Mouse (Mus musculus): ENCODE data around the gene Man1c1.

The Man1c1 gene

GRCm38 (mm10) chr4:134617779-134618178 lies 86.3 kb downstream of the Man1c1 start:
- no peak for ATAC-seq (ENCODE audit: insufficient number of reproducible peaks, low FRiP score, low TSS enrichment)

GRCm38 (mm10) chr4:134615929-134616625 lies 88.0 kb downstream of the Man1c1 start:
- no peak for ATAC-seq (ENCODE audit: insufficient number of reproducible peaks, low FRiP score, low TSS enrichment)

GRCm38 (mm10) chr4:134612070-134612667 lies 91.9 kb downstream of the Man1c1 start:
- no peak for ATAC-seq (ENCODE audit: insufficient number of reproducible peaks, low FRiP score, low TSS enrichment)

DNA sequence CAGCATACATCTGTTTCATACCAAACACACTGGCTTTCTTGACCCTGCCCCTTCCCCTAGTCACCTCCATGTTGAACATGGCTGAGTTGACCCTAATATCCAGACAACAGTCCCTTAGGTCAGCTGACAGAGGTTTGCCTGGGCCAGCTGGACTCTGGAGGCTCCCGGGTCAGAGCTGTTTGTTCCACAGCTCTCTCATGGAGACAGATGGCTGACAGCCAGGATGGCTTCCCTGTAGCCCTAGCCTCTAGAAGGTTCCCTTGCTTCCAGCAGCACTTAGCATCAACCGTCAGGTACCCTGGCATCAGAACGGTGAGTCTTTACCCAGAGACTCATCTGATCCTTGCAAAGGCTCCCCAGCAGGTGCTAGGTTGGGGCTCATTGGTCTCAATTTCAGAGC lies 93.5 kb downstream of the Man1c1 start:
- ATAC-seq (ENCODE audit: insufficient number of reproducible peaks, low FRiP score, low TSS enrichment), result no peak

GRCm38 (mm10) chr4:134607679-134608078 lies 96.4 kb downstream of the Man1c1 start:
- no peak for ATAC-seq (ENCODE audit: insufficient number of reproducible peaks, low FRiP score, low TSS enrichment)

DNA sequence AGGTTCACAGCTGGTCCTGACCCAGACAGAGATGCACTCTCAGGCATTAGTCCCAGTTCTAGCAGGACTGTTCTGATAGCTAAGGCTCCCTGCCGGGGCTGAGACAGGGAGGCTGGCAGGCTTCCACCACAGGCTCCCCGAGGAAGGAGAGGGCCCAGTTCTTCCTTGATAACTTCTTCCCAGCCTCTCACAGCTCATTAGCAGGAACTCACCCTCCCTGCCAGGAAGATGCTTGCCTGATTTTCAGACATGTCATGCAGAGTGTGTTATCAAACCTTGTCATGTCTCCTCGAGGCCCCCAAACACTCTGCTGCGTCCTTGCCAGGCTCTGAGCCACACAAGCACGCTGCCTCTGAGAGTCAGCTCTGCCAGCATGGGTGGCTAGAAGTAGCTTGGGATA lies 98.0 kb downstream of the Man1c1 start:
- no peak for ATAC-seq (ENCODE audit: insufficient number of reproducible peaks, low FRiP score, low TSS enrichment)

- no peak for ATAC-seq (ENCODE audit: insufficient number of reproducible peaks, low FRiP score, low TSS enrichment)
These were observed 99.6 kb downstream of the Man1c1 start for GRCm38 (mm10) chr4:134604472-134604871.

GRCm38 (mm10) chr4:134603553-134603952 lies 100.5 kb downstream of the Man1c1 start:
- ATAC-seq (ENCODE audit: insufficient number of reproducible peaks, low FRiP score, low TSS enrichment), result no peak

DNA sequence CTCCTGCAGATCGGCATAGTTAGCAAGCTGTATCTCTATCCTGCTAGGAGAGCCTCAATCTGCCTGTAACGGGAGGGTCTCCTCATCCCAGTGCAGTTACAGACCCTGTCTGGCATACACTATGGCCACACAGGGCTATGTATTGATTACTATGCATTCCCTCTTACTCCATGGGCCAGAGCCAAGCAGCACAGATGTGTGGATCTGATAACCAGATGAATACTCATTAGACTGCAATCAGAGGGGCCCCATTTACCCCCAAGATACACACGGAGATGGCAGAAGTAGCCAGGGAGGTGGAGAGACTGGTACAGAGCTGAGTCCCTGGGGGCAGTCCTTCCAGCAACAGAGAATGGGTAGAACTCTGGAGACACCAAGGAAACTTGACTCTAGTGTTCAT lies 101.5 kb downstream of the Man1c1 start:
- no peak for ATAC-seq (ENCODE audit: insufficient number of reproducible peaks, low FRiP score, low TSS enrichment)

DNA sequence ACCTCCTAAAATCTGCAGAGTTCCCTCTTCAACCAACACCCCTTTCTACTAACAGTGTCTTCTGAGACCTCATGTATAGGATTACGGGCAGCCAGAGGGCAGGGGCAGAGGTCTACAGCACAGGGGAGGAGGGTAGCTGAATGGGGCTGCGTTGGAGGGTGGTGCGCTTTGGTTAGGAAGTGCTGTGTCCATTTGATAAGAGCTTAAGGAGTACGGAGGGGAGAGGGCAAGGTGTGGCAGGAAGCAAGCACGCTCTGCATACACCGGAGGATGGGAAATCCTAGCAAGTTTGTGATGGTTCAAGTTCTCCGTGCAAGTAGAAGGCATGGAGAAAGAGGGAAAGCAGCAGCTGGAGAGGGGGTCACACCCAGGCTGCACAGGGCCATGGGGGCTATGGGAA lies 102.1 kb downstream of the Man1c1 start:
- no peak for ATAC-seq (ENCODE audit: insufficient number of reproducible peaks, low FRiP score, low TSS enrichment)

DNA sequence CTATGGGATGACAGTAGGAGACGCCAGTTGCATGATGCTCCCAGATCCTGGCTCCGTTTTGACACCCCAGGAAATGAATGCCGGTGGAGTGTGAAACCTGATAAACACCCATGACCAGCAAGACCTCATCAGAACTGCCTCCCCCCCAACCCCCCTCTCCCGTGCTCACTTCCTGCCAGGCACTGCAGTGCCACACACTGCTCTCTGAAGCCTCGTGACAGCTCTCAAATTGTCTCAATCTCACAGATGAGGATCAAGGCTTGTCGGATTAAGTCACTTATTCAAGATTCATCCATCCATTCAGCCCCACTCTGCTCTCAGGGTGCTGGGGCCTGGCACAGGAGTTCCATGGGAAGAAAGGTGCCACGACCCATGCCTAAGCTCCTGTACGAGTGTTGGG lies 102.7 kb downstream of the Man1c1 start:
- no peak for ATAC-seq (ENCODE audit: insufficient number of reproducible peaks, low FRiP score, low TSS enrichment)

- no peak for ATAC-seq (ENCODE audit: insufficient number of reproducible peaks, low FRiP score, low TSS enrichment)
These were observed 103.3 kb downstream of the Man1c1 start for GRCm38 (mm10) chr4:134600777-134601176.

DNA sequence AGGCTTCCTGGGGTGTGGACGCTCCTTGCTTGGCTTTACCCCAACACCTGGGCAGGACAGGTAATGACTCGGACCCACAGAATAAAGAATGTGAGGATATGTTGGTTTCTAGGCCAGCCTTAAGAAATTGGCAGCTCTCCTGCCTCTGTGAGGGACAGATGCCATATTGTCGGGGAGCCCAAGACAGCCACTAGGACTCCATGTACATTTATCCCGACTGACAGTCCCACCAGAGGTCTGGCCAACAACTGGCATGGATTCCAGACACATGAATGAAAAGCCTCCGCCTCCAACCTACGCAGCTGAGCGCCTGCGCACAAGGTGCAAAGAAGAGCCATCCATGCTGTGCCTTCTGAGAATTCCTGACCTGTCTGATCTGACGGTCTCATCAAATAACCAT lies 104.0 kb downstream of the Man1c1 start:
- no peak for ATAC-seq (ENCODE audit: insufficient number of reproducible peaks, low FRiP score, low TSS enrichment)

DNA sequence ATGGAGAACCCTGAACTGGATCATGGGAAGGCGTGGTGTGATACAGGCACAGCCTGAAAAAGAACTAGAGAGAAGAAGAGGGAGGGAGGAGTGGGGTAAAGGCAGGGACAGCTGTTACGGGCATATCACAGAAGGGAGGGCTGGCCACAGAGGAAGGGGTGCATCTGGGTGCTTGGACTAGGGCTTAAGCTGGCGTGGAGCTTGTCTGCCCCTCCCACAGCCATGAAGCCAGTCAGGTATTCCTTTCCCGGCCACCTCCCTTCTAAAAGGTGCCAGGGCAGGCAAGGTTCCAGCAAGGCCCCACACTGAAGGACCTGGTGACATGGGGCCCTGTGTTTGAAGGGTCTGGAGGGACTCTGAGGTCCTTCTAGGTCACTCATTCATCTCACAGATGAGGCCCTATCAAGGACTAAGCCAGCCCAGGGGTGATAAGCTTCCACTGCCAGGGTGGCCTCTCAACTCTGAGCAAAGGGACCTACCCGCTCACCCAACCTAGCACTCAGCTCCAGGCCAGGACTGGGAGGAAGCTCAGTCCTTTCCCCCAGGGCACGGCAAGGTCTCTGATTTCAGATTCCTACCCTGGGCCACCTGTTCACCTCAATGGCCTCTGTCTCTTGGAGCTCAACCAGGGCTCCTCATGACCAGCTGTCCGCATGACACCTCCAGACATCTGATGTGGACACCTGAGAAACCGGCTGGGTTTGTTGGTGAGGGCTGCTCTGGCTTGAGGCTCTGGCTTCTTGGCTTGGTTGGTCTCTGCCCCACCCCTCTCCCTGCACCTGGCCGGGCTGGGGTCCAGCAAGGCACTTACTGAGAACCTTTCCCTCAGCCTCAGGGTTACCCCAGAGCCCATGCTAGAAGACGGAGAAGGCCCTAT lies 107.0 kb downstream of the Man1c1 start:
- peak; percentile 23; the same call in 1 of the 2 replicates for ATAC-seq (ENCODE audit: insufficient number of reproducible peaks, low FRiP score, low TSS enrichment)

DNA sequence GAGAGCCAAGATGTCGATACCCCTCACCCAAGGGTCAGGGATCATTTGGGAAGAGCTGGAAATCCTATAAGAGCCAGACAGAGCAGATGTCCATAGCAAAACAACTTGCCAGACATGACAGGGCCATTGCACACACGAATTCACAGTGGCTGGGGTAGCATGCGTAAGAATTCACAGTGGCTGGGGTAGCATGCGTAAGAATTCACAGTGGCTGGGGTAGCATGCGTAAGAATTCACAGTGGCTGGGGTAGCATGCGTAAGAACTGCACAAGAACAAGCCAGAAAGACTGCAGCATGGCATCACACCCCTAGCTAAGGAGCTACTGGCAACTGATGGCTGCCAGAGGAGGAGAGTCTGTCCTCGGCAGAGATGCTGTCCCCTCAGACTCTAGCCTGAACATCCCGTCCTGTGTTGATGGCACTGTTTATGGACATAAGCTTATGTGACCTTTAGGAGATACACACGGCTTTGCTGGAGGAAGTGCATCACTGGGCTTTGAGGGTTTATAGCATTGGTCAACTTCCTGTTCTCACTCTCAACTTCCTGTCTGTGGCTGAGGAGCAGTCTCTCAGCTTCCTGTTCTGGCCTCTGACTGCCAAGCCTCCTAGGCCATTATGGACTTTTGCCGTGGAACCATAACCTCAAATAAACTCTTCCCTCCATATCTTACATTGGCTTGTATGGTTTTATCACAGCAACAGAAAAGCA lies 109.2 kb downstream of the Man1c1 start:
- no peak for ATAC-seq (ENCODE audit: insufficient number of reproducible peaks, low FRiP score, low TSS enrichment)

DNA sequence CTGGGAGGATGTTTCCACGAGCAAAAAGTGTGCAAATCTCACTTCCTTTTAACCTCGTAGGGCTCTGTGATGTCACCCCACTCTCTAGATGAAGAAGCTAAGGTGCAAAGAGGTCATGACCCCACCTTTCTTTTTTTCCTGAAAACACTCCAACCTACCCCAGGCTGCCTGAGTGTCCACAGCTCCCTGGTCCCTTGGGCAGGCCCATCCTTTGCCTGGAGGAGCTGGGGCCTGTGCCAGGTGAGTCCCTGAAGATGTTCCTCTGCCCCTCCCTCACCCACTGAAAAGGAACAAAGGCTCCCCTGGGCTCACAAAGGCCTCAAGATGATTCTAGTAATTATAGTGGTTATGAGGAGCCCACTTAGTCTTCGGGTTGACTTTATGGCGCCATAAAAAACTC lies 111.6 kb downstream of the Man1c1 start:
- ATAC-seq (ENCODE audit: insufficient number of reproducible peaks, low FRiP score, low TSS enrichment), result no peak

- peak; percentile 80 for ATAC-seq (ENCODE audit: insufficient number of reproducible peaks, low FRiP score, low TSS enrichment)
These were observed 112.5 kb downstream of the Man1c1 start for GRCm38 (mm10) chr4:134591506-134592061.

DNA sequence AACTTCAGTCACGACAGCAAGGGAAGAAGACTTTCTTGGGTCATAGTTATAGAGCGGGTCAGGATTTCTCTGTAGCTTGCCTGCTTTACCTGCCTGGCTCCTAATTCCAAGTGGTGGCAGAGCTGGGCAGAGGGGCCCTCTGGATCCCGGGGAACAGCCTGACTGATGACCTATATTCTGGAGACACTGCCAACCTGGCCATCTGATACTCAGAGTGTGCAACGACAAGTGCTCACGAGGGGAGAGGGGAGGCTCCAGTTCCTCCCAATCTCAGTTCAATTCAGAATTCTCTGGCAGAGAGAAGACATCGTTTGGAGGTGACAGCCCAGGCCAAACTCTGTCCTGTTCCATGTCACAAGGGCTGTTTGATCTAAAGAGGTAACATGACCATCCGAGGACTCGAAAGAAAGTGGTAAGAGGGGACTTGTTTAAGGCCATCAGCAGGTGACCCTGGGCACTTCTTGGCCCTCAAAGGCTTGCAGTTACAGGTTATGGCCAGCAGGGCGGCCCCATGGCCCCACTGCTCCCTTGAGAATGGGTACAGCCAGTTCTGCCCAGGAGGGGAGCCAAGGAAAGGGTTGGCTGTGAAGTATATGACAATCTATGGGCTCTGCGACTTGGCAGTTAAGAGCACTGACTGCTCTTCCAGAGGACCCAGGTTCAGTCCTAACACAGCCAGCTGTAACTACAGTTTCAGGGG lies 113.7 kb downstream of the Man1c1 start:
- no peak for ATAC-seq (ENCODE audit: insufficient number of reproducible peaks, low FRiP score, low TSS enrichment)

GRCm38 (mm10) chr4:134589786-134590185 lies 114.3 kb downstream of the Man1c1 start:
- ATAC-seq (ENCODE audit: insufficient number of reproducible peaks, low FRiP score, low TSS enrichment), result no peak

DNA sequence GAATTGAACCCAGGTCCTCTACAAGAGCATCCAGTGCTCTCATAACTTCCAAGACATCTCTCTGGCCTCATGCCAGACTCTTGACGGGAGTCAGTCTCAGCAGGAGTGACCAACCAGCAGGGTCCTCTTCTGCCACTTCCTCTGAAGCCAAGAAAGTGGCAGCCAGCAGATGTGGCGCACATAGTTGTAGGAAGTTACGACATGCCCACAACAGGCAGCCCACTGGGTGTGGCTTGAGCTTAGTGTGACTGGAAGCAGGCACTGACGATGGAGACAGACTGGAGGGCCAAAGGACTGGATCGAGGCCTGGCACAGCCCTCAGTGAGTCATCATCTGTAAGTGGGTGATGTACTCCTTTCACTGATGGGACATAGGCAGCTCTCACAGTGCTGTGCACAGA lies 115.1 kb downstream of the Man1c1 start:
- ATAC-seq (ENCODE audit: insufficient number of reproducible peaks, low FRiP score, low TSS enrichment), result no peak

Data from cerebellum, adult (tissue).